Mouse (Mus musculus) embryonic facial prominence, embryonic 12.5 days (tissue): Measurements from ENCODE around the gene Cpm. TPM values are rescaled to one million over a fixed set of nuclear protein-coding genes. Genes with fewer than 3 reads are reported as not detected.

ENCODE experiments used
- ATAC-seq: fragments of 200-750 bp; cut with Nextera tagmentation; 2 replicates; pipeline ENCODE4 v1.8.0; 2017; ENCODE audit not compliant: insufficient number of reproducible peaks, insufficient read depth, low FRiP score, low TSS enrichment
- H3K27ac ChIP-seq: fragments of 300-500 bp; sonication (generic); 2 replicates; pipeline ENCODE4 v1.5.1; 2016; ENCODE audit warnings: mild to moderate bottlenecking
- H3K27me3 ChIP-seq: fragments of 300-500 bp; sonication (generic); 2 replicates; pipeline ENCODE4 v1.6.1; 2016; ENCODE audit warnings: mild to moderate bottlenecking, moderate library complexity
- H3K36me3 ChIP-seq: fragments of 300-500 bp; sonication (generic); 2 replicates; pipeline ENCODE4 v1.6.1; 2016; ENCODE audit warnings: mild to moderate bottlenecking
- H3K4me1 ChIP-seq: fragments of 300-500 bp; sonication (generic); 2 replicates; pipeline ENCODE4 v1.6.1; 2016
- H3K4me2 ChIP-seq: fragments of 300-500 bp; sonication (generic); replicated peaks from 2 replicates; pipeline ENCODE4 v1.6.1; 2016; ENCODE audit warnings: mild to moderate bottlenecking, moderate library complexity
- H3K4me3 ChIP-seq: fragments of 300-500 bp; sonication (generic); 2 replicates; pipeline ENCODE4 v1.5.1; 2016; ENCODE audit warnings: mild to moderate bottlenecking
- H3K9ac ChIP-seq: fragments of 300-500 bp; sonication (generic); 2 replicates; pipeline ENCODE4 v1.6.1; 2016; ENCODE audit warnings: mild to moderate bottlenecking, moderate library complexity
- H3K9me3 ChIP-seq: fragments of 300-500 bp; sonication (generic); 2 replicates; pipeline ENCODE4 v1.6.1; 2016; ENCODE audit warnings: mild to moderate bottlenecking, moderate library complexity
- WGBS: fragments of 180-500 bp; shearing (Covaris S2); methylation state at CpG from one replicate; pipeline ENCODE4 v1.1.7; 2016; 5-methylcytosine and 5-hydroxymethylcytosine counted together
- polyA plus RNA-seq: library from polyadenylated mRNA; unstranded; fragments of >200 nt; fragmentation: Nextera tagmentation; extraction: Ambion mirVana; gene quantifications from 2 replicates; pipeline ENCODE4 v1.2.1, GENCODE M21; 2016

The Cpm gene
- polyA plus RNA-seq, 1 experiment from 2014 or later, result 20.4 TPM

GRCm38 (mm10) chr10:117657659-117658306 lies 28.5 kb downstream of the Cpm start:
- no peak overlapping the region for H3K4me3 ChIP-seq
- H3K9ac ChIP-seq, result no peak overlapping the region
- no peak overlapping the region for H3K27ac ChIP-seq
- H3K27me3 ChIP-seq, result no peaks in the 10 kb centered on the region
- 86% methylated on average over 3 of the region's 3 CpGs for WGBS
- H3K9me3 ChIP-seq, result no peaks in the 10 kb centered on the region
- no peak overlapping the region for H3K4me2 ChIP-seq
- no peak for ATAC-seq
- 0 out of 2 replicates have a peak, but pooled peaks cover 3% of the 10 kb centered on the region for H3K4me1 ChIP-seq
- H3K36me3 ChIP-seq, result no peaks in the 10 kb centered on the region

- Histone ChIP-seq H3K36me3 (no peaks in the 10 kb centered on the region), H3K27ac (peak overlapping the region; percentile 17; the same call in 1 of the 2 replicates), H3K4me3 (no peak overlapping the region), H3K9ac (no peak overlapping the region), H3K27me3 (no peaks in the 10 kb centered on the region), H3K4me1 (peaks cover 11% of the 10 kb centered on the region; the same call in 1 of the 2 replicates), H3K4me2 (no peak overlapping the region), H3K9me3 (no peaks in the 10 kb centered on the region)
- ATAC-seq, result no peak
- WGBS, result 87% methylated on average over 14 of the region's 14 CpGs
These were observed 29.5 kb downstream of the Cpm start for GRCm38 (mm10) chr10:117658522-117659429.

GRCm38 (mm10) chr10:117659430-117659813 lies 30.1 kb downstream of the Cpm start:
- no peak overlapping the region for H3K4me2 ChIP-seq
- H3K4me1 ChIP-seq, result peaks cover 15% of the 10 kb centered on the region; the same call in 1 of the 2 replicates
- H3K9ac ChIP-seq, result no peak overlapping the region
- no peaks in the 10 kb centered on the region for H3K36me3 ChIP-seq
- H3K27me3 ChIP-seq, result no peaks in the 10 kb centered on the region
- WGBS, result 56% methylated on average over 11 of the region's 11 CpGs
- H3K27ac ChIP-seq, result no peak overlapping the region
- H3K4me3 ChIP-seq, result no peak overlapping the region
- no peaks in the 10 kb centered on the region for H3K9me3 ChIP-seq
- no peak for ATAC-seq

GRCm38 (mm10) chr10:117659819-117660218 lies 30.5 kb downstream of the Cpm start:
- Histone ChIP-seq H3K9me3 (no peaks in the 10 kb centered on the region), H3K27ac (no peak overlapping the region; the same call in 1 of the 2 replicates), H3K4me1 (peaks cover 15% of the 10 kb centered on the region; the same call in 1 of the 2 replicates), H3K36me3 (no peaks in the 10 kb centered on the region), H3K4me3 (no peak overlapping the region), H3K9ac (no peak overlapping the region), H3K27me3 (no peaks in the 10 kb centered on the region), H3K4me2 (no peak overlapping the region)
- 42% methylated on average over 11 of the region's 11 CpGs for WGBS
- ATAC-seq, result no peak

GRCm38 (mm10) chr10:117662316-117663055 lies 33.2 kb downstream of the Cpm start:
- 79% methylated on average over 15 of the region's 15 CpGs for WGBS
- no peak overlapping the region for H3K9ac ChIP-seq
- H3K27ac ChIP-seq, result no peak overlapping the region
- H3K4me2 ChIP-seq, result no peak overlapping the region
- no peaks in the 10 kb centered on the region for H3K27me3 ChIP-seq
- H3K4me1 ChIP-seq, result peaks cover 15% of the 10 kb centered on the region; the same call in 1 of the 2 replicates
- no peak overlapping the region for H3K4me3 ChIP-seq
- ATAC-seq, result no peak
- H3K9me3 ChIP-seq, result no peaks in the 10 kb centered on the region
- H3K36me3 ChIP-seq, result no peaks in the 10 kb centered on the region

- Histone ChIP-seq H3K4me2 (peak overlapping the region; percentile 28; the same call in 1 of the 2 replicates), H3K4me1 (peaks cover 15% of the 10 kb centered on the region; the same call in 1 of the 2 replicates), H3K36me3 (no peaks in the 10 kb centered on the region), H3K27ac (no peak overlapping the region), H3K27me3 (no peaks in the 10 kb centered on the region), H3K4me3 (no peak overlapping the region), H3K9me3 (no peaks in the 10 kb centered on the region), H3K9ac (no peak overlapping the region)
- WGBS, result 76% methylated on average over 14 of the region's 14 CpGs
- ATAC-seq, result no peak
These were observed 34.0 kb downstream of the Cpm start for GRCm38 (mm10) chr10:117663056-117663864.

GRCm38 (mm10) chr10:117663865-117664200 lies 34.5 kb downstream of the Cpm start:
- no peak overlapping the region for H3K9ac ChIP-seq
- no peaks in the 10 kb centered on the region for H3K9me3 ChIP-seq
- ATAC-seq, result no peak
- peaks cover 15% of the 10 kb centered on the region; the same call in 1 of the 2 replicates for H3K4me1 ChIP-seq
- no peaks in the 10 kb centered on the region for H3K27me3 ChIP-seq
- H3K4me2 ChIP-seq, result peak overlapping the region; percentile 28; the same call in 1 of the 2 replicates
- no peak overlapping the region for H3K4me3 ChIP-seq
- no peaks in the 10 kb centered on the region for H3K36me3 ChIP-seq
- H3K27ac ChIP-seq, result no peak overlapping the region
- WGBS, result 23% methylated on average over 8 of the region's 9 CpGs

- Histone ChIP-seq H3K4me2 (peak overlapping the region; percentile 28; the same call in 1 of the 2 replicates), H3K36me3 (no peaks in the 10 kb centered on the region), H3K27me3 (no peaks in the 10 kb centered on the region), H3K4me3 (no peak overlapping the region), H3K27ac (no peak overlapping the region), H3K9me3 (no peaks in the 10 kb centered on the region), H3K9ac (no peak overlapping the region), H3K4me1 (peaks cover 21% of the 10 kb centered on the region)
- 51% methylated on average over 14 of the region's 14 CpGs for WGBS
- no peak for ATAC-seq
These were observed 35.1 kb downstream of the Cpm start for GRCm38 (mm10) chr10:117664208-117664925.

GRCm38 (mm10) chr10:117664926-117665209 lies 35.6 kb downstream of the Cpm start:
- no peak overlapping the region for H3K4me2 ChIP-seq
- no peak overlapping the region for H3K9ac ChIP-seq
- H3K9me3 ChIP-seq, result no peaks in the 10 kb centered on the region
- H3K36me3 ChIP-seq, result no peaks in the 10 kb centered on the region
- H3K27me3 ChIP-seq, result no peaks in the 10 kb centered on the region
- H3K4me3 ChIP-seq, result no peak overlapping the region
- ATAC-seq, result no peak
- no peak overlapping the region for H3K27ac ChIP-seq
- peaks cover 23% of the 10 kb centered on the region for H3K4me1 ChIP-seq

GRCm38 (mm10) chr10:117665376-117666275 lies 36.3 kb downstream of the Cpm start:
- no peak overlapping the region for H3K4me2 ChIP-seq
- H3K4me1 ChIP-seq, result peaks cover 26% of the 10 kb centered on the region
- H3K36me3 ChIP-seq, result no peaks in the 10 kb centered on the region
- H3K4me3 ChIP-seq, result no peak overlapping the region
- WGBS, result 78% methylated on average over 9 of the region's 9 CpGs
- no peaks in the 10 kb centered on the region for H3K27me3 ChIP-seq
- no peaks in the 10 kb centered on the region for H3K9me3 ChIP-seq
- no peak overlapping the region for H3K9ac ChIP-seq
- H3K27ac ChIP-seq, result 0 out of 2 replicates have a peak overlapping the region, but pooled peaks have one; percentile 6
- no peak for ATAC-seq
